ENCODE assay signal across 13 mouse cellular contexts in genomic region chr19:59463842-59464443, GRCm38 (mm10). TPM values are rescaled to one million over a fixed set of nuclear protein-coding genes. Genes with fewer than 3 reads are reported as not detected.
A peak's percentile ranks its signal among the peaks of the same experiment; 100 is the strongest.
DNase-seq lines count a peak whose midpoint lies in the region; ATAC-seq lines count a peak whose summit lies in the region.
"Had no signal": no experiment of that assay in that cellular context is flagged by ENCODE, and none has a peak within 500 bp of the region (broad histone marks: within the 10 kb centered on the region; RNA-seq: fewer than 3 reads in every experiment).

No protein-coding gene starts in this region.

- peak overlapping the region; percentile 8; the same call in 1 of the 2 replicates for H3K4me3 ChIP-seq in embryonic facial prominence, embryonic 11.5 days (ENCODE audit: low read depth, low read length)
- H3K4me3 ChIP-seq in forebrain, embryonic 11.5 days (ENCODE audit: low read depth, low read length), result peak overlapping the region; percentile 88
- H3K4me3 ChIP-seq in kidney, embryonic 16.5 days (ENCODE audit: low read length), result peak overlapping the region; percentile 70
- H3K4me3 ChIP-seq in midbrain, embryonic 11.5 days (ENCODE audit: low read depth, low read length), result peak overlapping the region; percentile 2; the same call in 1 of the 2 replicates
- H3K4me3 ChIP-seq: liver, embryonic 12.5 days; neural tube, embryonic 13.5 days had no signal

- peaks cover 8% of the 10 kb centered on the region for H3K4me1 ChIP-seq in embryonic facial prominence, embryonic 11.5 days (ENCODE audit: control insufficient read depth, insufficient read depth, low read length)
- H3K4me1 ChIP-seq in forebrain, embryonic 11.5 days (replicated peaks; ENCODE audit: control insufficient read depth, insufficient read depth, low read length), result peaks cover 10% of the 10 kb centered on the region; the same call in 1 of the 2 replicates
- peaks cover 21% of the 10 kb centered on the region for H3K4me1 ChIP-seq in kidney, embryonic 16.5 days (ENCODE audit: insufficient read depth, low read length)
- peaks cover 29% of the 10 kb centered on the region for H3K4me1 ChIP-seq in midbrain, embryonic 11.5 days (ENCODE audit: control insufficient read depth, insufficient read depth, low read length)

- ATAC-seq in embryonic facial prominence, embryonic 11.5 days (replicated peaks; ENCODE audit: insufficient number of reproducible peaks, low FRiP score, low TSS enrichment, low read depth), result no peak
- no peak for ATAC-seq in forebrain, embryonic 11.5 days (replicated peaks; ENCODE audit: low FRiP score)
- no peak for ATAC-seq in kidney, embryonic 16.5 days (ENCODE audit: low FRiP score, low TSS enrichment)
- ATAC-seq in midbrain, embryonic 11.5 days (ENCODE audit: low FRiP score), result no peak
- ATAC-seq in inflammation-experienced regulatory T-cells, adult 6 months, result no peak
- ATAC-seq: intestine, postnatal 0 days; liver, embryonic 12.5 days had no signal

- H3K36me3 ChIP-seq in embryonic facial prominence, embryonic 11.5 days (replicated peaks; ENCODE audit: control insufficient read depth, insufficient read depth, low read depth, low read length), result no peaks in the 10 kb centered on the region
- no peaks in the 10 kb centered on the region for H3K36me3 ChIP-seq in forebrain, embryonic 11.5 days (ENCODE audit: control insufficient read depth, insufficient read depth, low read length)
- H3K36me3 ChIP-seq in kidney, embryonic 16.5 days (ENCODE audit: insufficient read depth, low read length), result no peaks in the 10 kb centered on the region
- H3K36me3 ChIP-seq in midbrain, embryonic 11.5 days (ENCODE audit: control insufficient read depth, insufficient read depth, low read length), result no peaks in the 10 kb centered on the region
- H3K36me3 ChIP-seq: liver, embryonic 12.5 days; neural tube, embryonic 13.5 days had no signal

- 5% methylated on average over 19 of the region's 19 CpGs for WGBS in embryonic facial prominence, embryonic 11.5 days
- WGBS in forebrain, embryonic 11.5 days, result 1% methylated on average over 19 of the region's 19 CpGs
- WGBS in kidney, embryonic 16.5 days, result 4% methylated on average over 19 of the region's 19 CpGs
- 5% methylated on average over 19 of the region's 19 CpGs for whole genome bisulfite sequencing in midbrain, embryonic 11.5 days

- H3K9me3 ChIP-seq in embryonic facial prominence, embryonic 11.5 days (replicated peaks; ENCODE audit: control insufficient read depth, low read length), result no peaks in the 10 kb centered on the region
- H3K9me3 ChIP-seq in forebrain, embryonic 11.5 days (ENCODE audit: control insufficient read depth, low read length), result no peaks in the 10 kb centered on the region
- H3K9me3 ChIP-seq in kidney, embryonic 16.5 days (ENCODE audit: low read length), result no peaks in the 10 kb centered on the region
- no peaks in the 10 kb centered on the region for H3K9me3 ChIP-seq in midbrain, embryonic 11.5 days (ENCODE audit: control insufficient read depth, low read length)
- H3K9me3 ChIP-seq: liver, embryonic 12.5 days; neural tube, embryonic 13.5 days had no signal

- H3K27ac ChIP-seq in embryonic facial prominence, embryonic 11.5 days (replicated peaks; ENCODE audit: low read depth, low read length), result no peak overlapping the region
- peak overlapping the region; percentile 90 for H3K27ac ChIP-seq in forebrain, embryonic 11.5 days (ENCODE audit: low read depth, low read length)
- H3K27ac ChIP-seq in kidney, embryonic 16.5 days (ENCODE audit: low read length), result peak overlapping the region; percentile 98
- no peak overlapping the region for H3K27ac ChIP-seq in midbrain, embryonic 11.5 days (ENCODE audit: low read depth, low read length)
- H3K27ac ChIP-seq: liver, embryonic 12.5 days; neural tube, embryonic 13.5 days had no signal

- H3K9ac ChIP-seq in embryonic facial prominence, embryonic 11.5 days (replicated peaks; ENCODE audit: low read length), result no peak overlapping the region
- peak overlapping the region; percentile 99 for H3K9ac ChIP-seq in forebrain, embryonic 11.5 days (ENCODE audit: low read length)
- H3K9ac ChIP-seq in kidney, embryonic 16.5 days (replicated peaks; ENCODE audit: low read length), result peak overlapping the region; percentile 92
- no peak overlapping the region for H3K9ac ChIP-seq in midbrain, embryonic 11.5 days (ENCODE audit: low read length)
- H3K9ac ChIP-seq: liver, embryonic 12.5 days; neural tube, embryonic 13.5 days had no signal

- DNase-seq in embryonic facial prominence, embryonic 11.5 days (ENCODE audit: low spot score), result peak; percentile 31
- DNase-seq in forebrain, embryonic 11.5 days (ENCODE audit: low spot score), result peak; percentile 73
- DNase-seq in midbrain, embryonic 11.5 days (ENCODE audit: low spot score, missing footprints), result peak; percentile 93
- no peak for DNase-seq in thymus, postnatal 4 days
- no peak for DNase-seq in left cerebral cortex, adult 11 months (ENCODE audit: low spot score)
- DNase-seq in lung, postnatal 25 days (ENCODE audit: low spot score), result no peak
- DNase-seq: thymus, postnatal 14 days had no signal

- no peak overlapping the region; the same call in 1 of the 2 replicates for H3K4me2 ChIP-seq in embryonic facial prominence, embryonic 11.5 days (ENCODE audit: low read depth, low read length)
- H3K4me2 ChIP-seq in forebrain, embryonic 11.5 days (ENCODE audit: low read depth, low read length, severe bottlenecking), result peak overlapping the region; percentile 72
- H3K4me2 ChIP-seq in kidney, embryonic 16.5 days (replicated peaks; ENCODE audit: low read depth, low read length), result peak overlapping the region; percentile 58
- H3K4me2 ChIP-seq in midbrain, embryonic 11.5 days, result peak overlapping the region; percentile 37; the same call in 1 of the 2 replicates
- H3K4me2 ChIP-seq: liver, embryonic 12.5 days; neural tube, embryonic 13.5 days had no signal

- H3K27me3 ChIP-seq in embryonic facial prominence, embryonic 11.5 days (ENCODE audit: control insufficient read depth, insufficient read depth, low read length), result peaks cover 60% of the 10 kb centered on the region
- peaks cover 13% of the 10 kb centered on the region; the same call in 1 of the 2 replicates for H3K27me3 ChIP-seq in forebrain, embryonic 11.5 days (ENCODE audit: control insufficient read depth, insufficient read depth, low read length)
- peaks cover 78% of the 10 kb centered on the region for H3K27me3 ChIP-seq in kidney, embryonic 16.5 days (ENCODE audit: insufficient read depth, low read length)
- peaks cover 89% of the 10 kb centered on the region for H3K27me3 ChIP-seq in midbrain, embryonic 11.5 days (ENCODE audit: control insufficient read depth, insufficient read depth, low read length)

RNA-seq across cellular contexts. Expression of gene Emx2, which starts 5.8 kb away (rescaled TPM):
- 10.6 and 12.8 TPM in 2 replicates for polyA plus RNA-seq in embryonic facial prominence, embryonic 11.5 days (2014; fragmentation: Nextera tagmentation; extraction: Ambion mirVana)
- 75.6 and 78.9 TPM in 2 replicates for polyA plus RNA-seq in forebrain, embryonic 11.5 days (2014; fragmentation: Nextera tagmentation; extraction: Ambion mirVana)
- 29.7 and 38.1 TPM in 2 replicates for polyA plus RNA-seq in kidney, embryonic 16.5 days (2015; fragmentation: Nextera tagmentation; extraction: Ambion mirVana)
- polyA plus RNA-seq in midbrain, embryonic 11.5 days (2014; fragmentation: Nextera tagmentation; extraction: Ambion mirVana), result 12.1 and 12.2 TPM in 2 replicates
- not detected for polyA plus RNA-seq in inflammation-experienced regulatory T-cells, adult 6 months (2017; shearing (Covaris generic))
- polyA plus RNA-seq: heart, embryonic 16.5 days; intestine, postnatal 0 days; neural tube, embryonic 13.5 days had no signal

Comparison
In these comparisons a context has a peak if more than half of its experiments do, and no peak if none do; other contexts are left out.
1. DNase-seq: peak in embryonic facial prominence, embryonic 11.5 days (single experiment), forebrain, embryonic 11.5 days (single experiment) and midbrain, embryonic 11.5 days (single experiment); none in thymus, postnatal 4 days (single experiment), left cerebral cortex, adult 11 months (single experiment) and lung, postnatal 25 days (single experiment).
2. H3K27ac ChIP-seq: peak in forebrain, embryonic 11.5 days (single experiment) and kidney, embryonic 16.5 days (single experiment); none in embryonic facial prominence, embryonic 11.5 days (single experiment) and midbrain, embryonic 11.5 days (single experiment).
3. H3K4me3 ChIP-seq: peak in every context shown above with its lines; median percentile 88 in forebrain, embryonic 11.5 days; 70 in kidney, embryonic 16.5 days; 8 in embryonic facial prominence, embryonic 11.5 days; 2 in midbrain, embryonic 11.5 days.
4. H3K9ac ChIP-seq: peak in forebrain, embryonic 11.5 days (single experiment) and kidney, embryonic 16.5 days (single experiment); none in embryonic facial prominence, embryonic 11.5 days (single experiment) and midbrain, embryonic 11.5 days (single experiment).
5. RNA of gene Emx2, which starts 5.8 kb away (polyA plus RNA-seq): 75.6 to 78.9 TPM in forebrain, embryonic 11.5 days, 29.7 to 38.1 TPM in kidney, embryonic 16.5 days, 10.6 to 12.8 TPM in embryonic facial prominence, embryonic 11.5 days and 12.1 to 12.2 TPM in midbrain, embryonic 11.5 days; not detected in inflammation-experienced regulatory T-cells, adult 6 months; every median in the first group is over 10 times any median in the second.